Mouse (Mus musculus) gastrocnemius, postnatal 4 days (tissue): Measurements from ENCODE around the gene Clk4. TPM values are rescaled to one million over a fixed set of nuclear protein-coding genes. Genes with fewer than 3 reads are reported as not detected.

Experiments used
- DNase-seq, 2 experiments: peaks; one replicate each; pipeline ENCODE4 v3.0.0; 2021 to 2022; ENCODE audit warnings: low spot score in 2 of 2, mixed read lengths in 2 of 2
- long read RNA-seq, 2 experiments: library from polyadenylated mRNA; stranded (forward); transcript quantifications; one replicate each; pipeline ENCODE4 v2.0.0; 2021
- total RNA-seq, 2 experiments: library from RNA; stranded (reverse); gene quantifications; 2 replicates each; pipeline ENCODE4 v1.2.3; 2021

The Clk4 gene
- total RNA-seq, result 10 to 100 TPM; 44.6 to 55.1 TPM
- long read RNA-seq, experiment 1, partial matches to known transcripts, result 0 of 25 reads
- long read RNA-seq, experiment 1, other reads (novel, unspliced or antisense), result 24 of 25 reads
- long read RNA-seq, experiment 2, partial matches to known transcripts, result 1 of 26 reads
- long read RNA-seq, experiment 2, other reads (novel, unspliced or antisense), result 21 of 26 reads

DNA sequence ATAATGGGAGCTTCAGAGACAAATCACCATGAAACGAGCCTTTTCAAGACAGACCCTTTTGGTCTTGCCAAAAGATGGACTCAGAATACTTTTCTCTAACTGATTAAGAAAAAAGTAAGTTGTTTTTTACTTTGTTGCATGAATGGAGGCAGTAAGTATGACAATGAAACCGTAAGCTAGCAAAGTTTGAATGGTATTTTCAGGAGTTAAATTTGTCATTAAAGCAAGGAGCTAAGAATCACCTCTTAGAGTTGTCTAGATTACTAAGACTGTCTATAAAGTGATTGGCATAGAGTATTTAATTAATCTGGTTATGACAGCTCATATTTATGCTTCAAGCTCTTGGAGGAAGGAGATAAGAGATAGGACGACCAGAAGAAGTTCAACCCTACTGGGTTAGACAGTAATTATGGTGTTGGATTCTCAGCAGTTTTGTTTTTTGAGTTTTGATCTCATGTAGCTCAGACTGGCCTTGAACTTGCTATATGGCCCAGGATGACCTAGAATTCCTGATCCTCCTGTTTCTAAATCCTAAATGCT lies at the start of gene Clk4:
TSS of gene Clk4 (plus strand) at position 51 of the 540 bp plus-strand sequence.
- DNase-seq, result no peak

DNA sequence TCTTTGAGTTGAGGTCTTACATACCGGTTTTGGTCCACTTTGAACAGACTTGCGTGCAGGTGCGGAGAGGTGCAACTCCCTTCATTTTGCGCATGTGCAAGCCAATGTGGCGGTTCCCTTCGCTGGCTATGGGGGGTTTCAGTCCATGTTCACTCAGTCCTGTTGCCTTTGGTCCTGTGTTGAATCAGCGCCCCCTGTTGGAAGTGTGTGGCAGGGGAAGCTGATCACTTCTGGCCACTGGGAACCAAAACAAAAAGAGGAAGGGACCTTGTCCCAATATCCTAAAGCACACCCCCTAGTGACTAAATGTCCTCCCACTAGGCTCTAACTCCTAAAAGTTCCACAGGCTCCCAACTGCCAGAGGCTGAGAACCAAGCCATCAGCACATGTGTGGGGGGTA lies 47.5 kb upstream of the Clk4 start:
- no peak for DNase-seq

DNA sequence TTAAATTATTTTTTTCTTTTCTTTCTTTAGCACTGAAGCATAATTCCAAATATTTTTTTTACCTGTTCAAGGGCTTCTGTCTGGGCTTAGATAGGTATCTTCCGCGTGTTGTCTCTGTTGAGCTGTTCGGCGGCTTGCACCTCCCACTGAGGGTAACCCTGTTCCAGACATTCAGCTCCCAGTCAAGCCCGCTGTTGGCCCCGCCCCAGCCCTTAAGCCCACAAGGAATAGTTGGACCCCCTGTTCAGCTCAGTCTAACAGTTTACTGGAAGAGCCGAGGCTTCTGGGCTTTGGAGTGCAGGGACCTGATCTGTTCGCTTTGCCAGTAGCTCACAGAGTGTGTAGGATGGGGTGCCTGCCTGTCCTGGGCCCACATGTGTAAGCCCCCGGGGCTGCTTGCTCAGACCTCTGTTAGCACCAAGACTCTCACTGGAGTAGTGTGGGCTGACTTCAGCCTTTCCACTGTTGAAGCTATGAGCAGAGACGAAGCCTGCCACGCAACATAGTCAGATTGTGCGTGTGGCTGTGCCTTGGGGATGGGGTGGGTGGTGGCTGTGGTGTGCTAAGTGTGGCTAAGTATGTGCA lies 42.0 kb upstream of the Clk4 start:
- no peak for DNase-seq

DNA sequence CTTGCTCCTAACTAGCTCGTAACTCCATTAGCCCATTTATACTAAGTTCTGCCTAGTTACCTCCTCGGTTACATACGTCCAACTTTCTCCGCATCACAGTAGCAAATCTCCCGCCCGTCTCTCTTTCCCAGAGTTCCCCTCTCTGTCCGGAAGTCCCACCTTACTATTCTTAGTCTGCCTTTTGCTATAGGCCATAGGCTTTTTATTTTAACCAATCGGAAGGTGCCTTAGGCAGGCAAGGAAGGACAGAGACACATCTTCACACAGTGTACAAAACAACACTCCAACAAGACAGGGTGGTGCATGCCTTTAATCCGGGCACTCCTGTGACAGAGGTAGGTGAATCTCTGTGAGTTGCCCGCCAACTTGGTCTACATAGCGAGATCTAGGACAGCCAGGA lies 41.2 kb upstream of the Clk4 start, which contains the start of gene Gm12569:
TSS of gene Gm12569 (plus strand) at position 166 of the 400 bp plus-strand sequence.
- no peak for DNase-seq

DNA sequence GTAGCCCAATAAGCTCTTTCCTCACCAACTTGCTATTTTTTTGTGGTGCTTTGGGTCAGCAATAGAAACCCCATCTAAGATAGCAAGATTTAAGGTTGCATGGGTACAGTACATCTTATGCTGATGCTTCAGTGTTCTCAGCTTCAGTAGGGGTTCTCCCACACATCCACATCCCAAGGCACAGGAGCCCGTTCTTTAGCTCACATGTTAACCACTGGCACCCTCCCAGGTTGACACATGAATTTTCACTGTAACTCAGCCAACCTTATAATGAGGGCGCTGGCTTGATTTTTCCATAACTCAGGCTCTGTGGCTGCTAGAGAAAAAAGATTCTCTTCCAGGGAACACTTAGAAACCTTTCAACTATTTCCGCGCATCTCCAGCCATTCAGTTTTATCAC lies 34.4 kb upstream of the Clk4 start:
- no peak for DNase-seq

DNA sequence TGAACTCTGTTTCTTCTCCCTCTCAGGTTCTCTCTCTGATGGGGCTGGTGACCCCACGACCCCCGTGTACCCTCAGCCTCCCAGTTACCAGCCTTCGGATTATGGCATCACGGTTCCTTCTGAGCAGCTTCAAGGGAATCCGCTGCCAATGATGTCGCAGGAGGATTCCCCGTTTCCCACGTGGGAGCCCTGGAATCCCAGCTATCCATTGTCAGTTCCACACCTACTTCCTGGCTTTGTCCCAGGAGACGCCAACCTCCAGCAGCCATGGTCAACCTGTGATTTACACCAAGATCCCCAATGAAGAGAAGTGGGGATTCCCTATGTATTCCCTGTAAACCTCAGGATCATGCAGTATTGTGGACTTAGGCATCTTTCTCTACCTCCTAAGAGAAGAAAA lies 26.9 kb upstream of the Clk4 start:
- no peak for DNase-seq

DNA sequence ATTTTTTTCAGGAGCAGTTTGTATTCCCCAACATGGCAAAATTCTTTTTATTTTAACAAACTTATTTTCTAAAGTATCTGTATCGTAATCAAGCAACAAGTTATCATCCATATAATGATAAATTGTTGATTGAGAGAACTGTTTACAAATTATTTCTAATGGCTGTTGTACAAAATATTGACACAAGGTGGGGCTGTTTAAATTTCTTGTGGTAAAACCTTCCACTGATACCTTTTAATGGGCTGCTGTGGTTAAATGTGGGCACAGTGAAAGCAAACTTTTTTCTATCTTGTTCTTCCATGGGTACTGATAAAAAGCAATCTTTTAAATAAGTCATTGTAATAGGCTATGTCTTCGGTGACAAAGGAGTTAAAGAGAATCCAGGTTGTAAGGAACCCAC lies 18.6 kb upstream of the Clk4 start:
- DNase-seq, result no peak

DNA sequence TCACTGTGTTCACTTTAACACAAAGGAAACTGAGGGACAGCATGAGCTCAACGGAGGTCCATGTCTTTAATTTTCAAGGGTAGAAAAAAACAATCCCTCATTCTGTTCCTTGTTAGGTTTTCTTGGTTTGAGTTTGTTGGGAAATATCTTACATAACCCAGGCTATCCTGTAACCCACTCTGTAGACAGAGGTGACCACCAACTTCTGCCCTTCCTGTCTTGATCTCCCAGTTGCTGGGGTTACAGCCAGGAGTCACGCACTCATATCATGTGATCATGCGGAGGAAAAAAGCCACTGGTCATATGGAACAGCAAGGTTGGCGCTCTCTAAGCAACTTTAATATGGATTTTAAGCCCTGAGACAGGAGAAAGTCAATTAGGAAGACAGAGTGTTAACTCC lies 4.5 kb upstream of the Clk4 start:
- no peak for DNase-seq

DNA sequence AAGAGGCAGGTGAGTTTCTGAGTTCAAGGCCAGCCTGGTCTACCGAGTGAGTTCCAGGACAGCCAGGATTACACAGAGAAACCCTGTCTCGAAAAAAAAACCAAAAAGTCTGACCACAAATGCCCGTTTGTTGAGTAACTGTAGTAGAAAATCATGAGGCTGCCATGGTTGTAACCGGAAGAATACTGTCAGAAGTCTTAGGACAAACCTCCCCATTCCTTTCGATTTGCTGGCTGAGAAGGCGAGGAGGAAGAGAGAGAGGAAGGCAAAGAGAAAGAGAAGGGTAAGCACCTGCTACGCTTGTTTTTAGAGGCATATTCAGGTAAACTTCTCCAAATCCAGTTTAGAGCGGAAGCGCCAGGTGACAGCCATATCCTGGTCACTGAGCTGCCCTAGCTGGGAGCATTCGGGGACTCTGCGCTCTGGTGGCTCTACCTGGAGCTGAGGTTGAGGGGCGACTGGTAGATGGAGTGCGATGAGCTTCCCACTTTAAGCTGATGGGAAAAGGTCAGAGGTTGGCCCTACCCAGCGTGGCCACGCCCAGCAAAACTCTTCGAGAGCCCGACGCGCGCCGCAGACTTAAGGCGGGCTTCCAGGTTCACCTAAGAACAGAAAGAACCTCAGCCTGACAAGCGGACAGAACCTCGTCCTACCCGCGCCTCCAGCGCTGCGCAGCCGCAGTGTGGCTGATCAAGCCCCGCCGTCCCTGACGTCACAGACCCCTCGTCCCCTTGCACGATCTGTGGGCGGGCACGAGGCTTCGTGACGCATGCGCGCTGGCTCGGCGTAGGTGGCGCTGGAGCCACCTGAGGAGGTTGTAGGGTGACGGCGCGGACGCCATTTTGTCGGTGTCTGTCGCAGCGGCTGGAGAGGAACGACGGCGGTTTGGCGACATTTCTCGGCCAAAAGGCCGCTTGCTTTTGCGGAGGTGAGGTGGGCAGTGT lies 1.1 kb downstream of the Clk4 start, which contains the start of gene BC049762:
TSS of gene BC049762 (minus strand) at position 705 of the 944 bp plus-strand sequence.
- DNase-seq, result peak; percentile 97 to 98

DNA sequence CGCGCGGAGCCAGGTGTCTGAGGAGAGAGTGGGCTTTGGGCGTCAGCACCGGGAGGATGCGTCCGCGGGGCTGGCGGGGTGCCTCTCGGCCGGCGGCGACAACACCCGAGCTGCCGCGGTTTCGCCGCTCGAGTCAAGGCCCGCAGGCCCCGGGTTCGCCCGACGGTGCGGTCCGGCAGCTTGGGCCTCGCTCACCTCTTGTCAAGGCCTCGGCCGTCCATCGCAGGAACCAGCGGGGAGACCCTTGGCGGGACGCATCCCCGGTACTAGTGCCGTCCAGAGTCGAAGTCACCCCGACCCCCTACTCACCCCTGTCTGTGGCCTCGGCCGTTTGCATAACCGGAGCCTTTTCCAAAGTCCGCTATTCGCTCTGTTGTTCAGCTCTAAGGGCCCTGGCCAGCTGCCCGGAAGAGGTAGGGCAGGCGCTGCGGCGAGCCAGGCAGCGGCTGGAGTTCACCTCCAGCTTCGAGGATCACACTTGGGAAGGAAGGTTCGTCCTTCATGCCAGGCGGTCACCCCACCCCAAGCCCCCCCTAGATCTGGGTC lies 1.8 kb downstream of the Clk4 start:
- peak in 1 of 2 experiments; percentile 69 for DNase-seq

DNA sequence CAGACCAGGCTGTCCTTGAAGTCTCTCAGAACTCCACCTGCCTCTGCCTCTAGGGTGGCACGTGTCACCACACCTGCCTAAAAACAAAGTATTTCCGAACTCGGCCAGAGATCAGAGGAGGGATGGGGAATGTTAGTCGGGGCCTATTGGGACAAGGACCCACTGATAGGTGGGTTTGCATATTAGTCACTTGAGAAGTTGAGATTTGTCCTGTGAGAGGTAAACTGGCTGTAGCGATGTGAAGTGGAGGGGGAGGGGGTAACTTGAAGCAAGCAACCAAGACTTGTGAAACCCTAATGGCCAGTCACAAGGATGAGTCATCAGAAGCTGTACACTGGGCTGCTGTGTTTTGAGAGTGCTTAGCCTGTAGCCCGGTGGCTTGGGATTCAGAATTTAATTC lies 2.8 kb downstream of the Clk4 start:
- no peak for DNase-seq

DNA sequence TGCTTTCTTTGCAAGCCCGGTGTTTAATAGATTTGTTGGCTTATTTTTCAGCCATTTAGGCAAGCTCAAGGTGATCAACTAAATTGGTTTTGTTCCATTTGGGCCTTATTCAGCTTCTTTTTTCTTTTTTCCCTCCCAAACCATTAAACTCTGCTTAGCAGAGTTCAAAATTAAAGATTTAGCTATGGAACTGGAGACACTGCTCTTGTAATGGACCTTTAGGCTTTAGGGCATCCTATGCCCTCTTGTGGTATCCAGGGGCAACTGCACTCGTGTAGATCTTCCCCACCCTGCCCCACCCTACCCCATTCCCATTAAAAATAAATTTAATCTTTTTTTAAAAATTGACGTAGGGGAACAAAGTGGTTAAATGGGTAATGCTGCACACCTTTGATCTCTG lies 3.8 kb downstream of the Clk4 start:
- DNase-seq, result no peak

DNA sequence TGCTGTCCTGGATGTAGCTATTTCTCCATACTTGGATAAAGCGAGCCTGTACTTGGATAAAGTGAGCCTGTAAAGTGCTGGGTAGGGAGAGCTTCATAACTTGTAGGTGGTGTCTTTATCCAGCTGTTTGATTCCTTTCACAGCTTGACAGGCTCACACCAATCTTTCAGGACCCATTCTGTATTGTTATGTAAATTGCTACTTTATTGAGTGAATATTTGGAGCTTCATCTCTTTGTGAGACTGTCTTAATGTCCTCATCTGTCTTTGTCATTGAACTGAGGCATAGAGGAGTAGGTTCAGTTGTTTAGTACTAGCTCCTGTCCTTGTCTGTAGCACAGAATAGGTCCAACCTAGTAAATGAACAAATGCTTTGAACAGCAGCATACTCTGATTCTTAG lies 12.9 kb downstream of the Clk4 start:
- DNase-seq, result no peak

DNA sequence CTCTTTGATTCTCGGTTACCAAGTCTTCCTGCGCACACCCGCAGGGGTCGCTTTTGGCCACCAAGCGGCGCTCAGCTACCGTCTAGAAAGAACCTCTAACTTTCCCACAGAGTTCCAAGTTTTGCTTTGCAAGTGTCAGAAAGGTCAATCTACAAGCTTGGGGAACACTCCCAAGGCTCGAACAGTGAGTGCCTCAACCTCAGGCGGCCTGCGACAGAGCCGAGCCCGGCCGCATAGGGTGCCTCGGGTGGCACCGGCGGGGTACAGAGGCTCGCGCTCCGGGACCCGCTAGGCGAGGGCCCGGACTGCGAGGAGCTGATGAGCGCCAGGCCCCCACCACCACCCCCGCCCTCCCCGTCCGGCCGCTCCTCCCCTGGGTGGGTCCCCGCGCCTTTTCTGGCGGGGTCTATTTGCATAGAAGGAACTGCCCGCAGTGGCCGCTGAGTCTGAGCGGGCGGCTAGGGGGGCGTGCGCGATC lies 28.1 kb downstream of the Clk4 start, which contains the start of gene Col23a1:
TSS of gene Col23a1 (plus strand) at position 357 of the 478 bp plus-strand sequence.
- peak; percentile 50 to 81 for DNase-seq

DNA sequence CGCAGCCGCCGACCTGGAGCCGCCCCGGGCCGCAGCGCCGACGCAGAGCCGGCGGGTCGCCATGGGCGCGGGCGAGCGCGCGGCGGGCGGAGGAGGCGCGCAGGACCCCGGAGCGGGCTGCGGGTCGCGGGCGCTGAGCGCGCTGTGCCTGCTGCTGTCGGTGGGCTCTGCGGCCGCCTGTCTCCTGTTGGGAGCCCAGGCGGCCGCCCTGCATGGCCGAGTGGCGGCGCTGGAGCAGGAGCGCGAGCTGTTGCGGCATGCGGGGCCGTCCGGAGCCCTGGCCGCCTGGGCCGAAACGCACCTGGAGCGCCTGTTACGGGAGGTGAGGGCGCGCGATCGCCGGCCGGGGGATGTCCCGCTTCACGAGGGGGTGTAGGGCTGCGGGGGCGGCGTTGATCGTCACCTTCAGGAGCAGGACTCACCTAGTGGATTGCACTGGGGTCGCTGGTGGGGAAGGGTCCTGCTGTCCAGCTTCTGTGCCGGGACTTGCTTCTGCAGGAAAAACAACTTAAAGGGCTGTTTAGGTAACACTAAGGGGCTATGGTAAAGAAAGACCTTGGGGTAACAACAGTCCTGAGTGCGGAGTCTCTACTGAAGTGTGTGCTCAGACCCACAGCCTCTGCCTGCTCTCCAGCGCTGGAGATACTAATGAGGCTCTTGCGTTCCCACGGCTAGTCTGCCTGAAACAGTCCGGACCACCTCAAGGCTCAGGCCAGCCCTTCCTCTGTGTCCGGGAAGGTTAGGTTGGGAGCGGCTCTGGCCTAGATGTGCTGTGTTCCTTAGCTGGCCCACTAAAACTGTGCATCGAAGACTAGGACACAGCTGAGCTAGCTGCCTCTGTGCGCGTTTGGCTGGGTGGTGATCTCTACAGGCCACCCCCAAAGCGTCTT lies 28.8 kb downstream of the Clk4 start:
- peak; percentile 41 to 57 for DNase-seq

DNA sequence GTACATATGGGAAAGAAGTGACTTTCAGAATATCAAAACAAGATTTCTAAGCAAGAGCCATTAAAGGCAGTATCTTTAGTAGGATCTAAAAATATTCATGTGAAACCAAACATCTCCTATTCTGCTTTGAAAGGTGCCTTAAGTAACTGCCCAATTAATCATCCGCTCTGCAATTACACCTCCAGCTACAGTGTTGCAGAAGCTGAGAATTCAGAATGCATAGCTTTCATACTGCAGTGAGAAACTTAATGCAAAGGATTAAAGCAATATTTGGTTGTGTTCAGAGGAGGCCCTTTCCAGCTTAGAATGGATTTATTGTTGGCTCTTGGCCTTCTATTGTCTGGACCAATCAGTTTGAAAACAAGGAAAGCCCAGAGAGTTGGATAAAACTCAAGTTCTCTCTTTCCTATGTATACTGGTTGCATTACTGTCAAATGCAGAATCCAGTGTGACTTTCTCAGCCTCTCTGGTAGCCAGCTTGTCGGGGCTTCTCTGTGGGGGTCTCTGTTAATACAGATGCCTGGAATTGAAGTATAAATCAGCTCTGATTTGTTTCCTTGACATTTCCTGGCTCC lies 32.5 kb downstream of the Clk4 start:
- no peak for DNase-seq

DNA sequence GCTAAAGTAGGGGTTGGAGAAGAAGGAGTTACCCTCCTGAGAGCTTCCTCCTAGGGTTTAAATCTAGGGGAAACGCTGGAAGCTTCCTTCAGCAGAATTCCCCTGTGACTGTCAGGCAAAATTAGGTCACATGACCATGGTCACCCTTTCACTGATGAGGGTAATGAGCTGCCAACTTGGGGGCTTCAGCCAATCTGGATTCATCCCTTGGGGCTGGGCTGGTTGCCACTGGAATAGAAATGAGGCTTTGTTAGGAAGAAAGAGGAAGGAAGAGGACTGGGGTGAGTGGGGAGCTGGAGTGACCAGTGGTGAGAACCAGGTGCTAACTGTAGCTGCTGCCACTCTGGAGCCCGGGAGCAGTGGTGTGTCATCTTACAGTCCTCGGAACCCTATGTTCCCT lies 34.2 kb downstream of the Clk4 start:
- DNase-seq, result no peak

DNA sequence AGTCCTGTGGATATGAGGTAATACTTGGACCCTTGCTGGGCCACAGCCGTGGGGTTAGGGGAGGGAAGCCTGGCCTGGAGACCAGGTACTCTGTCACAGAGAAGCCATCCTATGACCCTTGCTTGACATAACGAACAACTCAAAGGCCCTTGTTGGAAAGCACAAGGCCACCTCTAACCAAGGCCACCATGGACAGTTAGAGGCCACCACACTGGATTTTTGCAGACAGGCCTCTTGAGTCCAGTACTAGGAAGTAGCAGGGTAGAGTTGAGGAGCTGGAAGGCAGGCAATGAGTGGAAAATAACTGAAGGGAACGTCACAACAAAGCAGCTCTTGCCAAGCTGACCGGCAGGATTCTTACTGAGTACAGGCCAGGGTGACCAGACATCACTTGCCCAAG lies 37.2 kb downstream of the Clk4 start:
- no peak for DNase-seq

DNA sequence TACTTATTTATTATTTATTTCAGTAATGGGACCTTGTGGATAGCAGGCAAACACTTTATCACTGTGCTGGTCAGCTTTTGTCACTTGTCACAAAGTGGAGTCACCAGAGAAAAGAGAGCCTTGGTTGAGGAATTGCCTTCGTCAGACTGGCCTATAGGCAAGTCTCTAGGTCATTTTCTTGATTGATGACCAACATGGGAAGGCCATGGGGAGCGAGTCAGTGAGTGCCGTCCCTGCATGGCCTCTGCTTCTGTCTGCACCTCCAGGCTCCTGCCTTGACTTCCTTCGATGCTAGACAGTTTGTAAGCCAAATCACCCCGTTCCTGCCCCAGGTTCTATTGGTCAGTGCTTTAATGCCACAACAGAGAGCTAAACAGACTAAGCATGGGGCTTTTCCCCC lies 40.9 kb downstream of the Clk4 start:
- no peak for DNase-seq
